Mouse (Mus musculus) cerebellum, adult 9-11 months (tissue): Measurements from ENCODE around the gene Epb41.

ENCODE experiments used
- DNase-seq: peaks from one replicate; pipeline ENCODE4 v3.0.0; 2022

Epb41 gene

DNA sequence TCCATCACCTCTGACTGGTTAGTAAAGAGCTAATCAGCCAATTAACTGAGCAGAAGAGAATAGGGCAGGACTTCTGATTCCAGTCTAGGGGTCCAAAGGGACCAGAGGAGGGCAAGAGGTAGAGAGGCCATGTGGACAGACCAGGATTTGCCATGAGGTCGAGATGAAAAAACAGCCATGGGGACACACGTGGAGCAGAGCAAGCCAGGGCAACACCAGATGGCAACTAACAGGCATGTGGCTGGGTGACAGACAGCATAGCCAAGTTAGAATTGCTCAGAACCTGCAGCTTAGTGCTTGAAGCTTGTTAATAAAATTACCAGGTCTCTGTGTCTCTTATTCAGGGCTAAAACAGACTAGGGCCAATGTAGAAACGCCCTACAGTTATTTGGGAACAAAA, 81.3 kb downstream of the Epb41 start:
- DNase-seq, result peak; percentile 80

DNA sequence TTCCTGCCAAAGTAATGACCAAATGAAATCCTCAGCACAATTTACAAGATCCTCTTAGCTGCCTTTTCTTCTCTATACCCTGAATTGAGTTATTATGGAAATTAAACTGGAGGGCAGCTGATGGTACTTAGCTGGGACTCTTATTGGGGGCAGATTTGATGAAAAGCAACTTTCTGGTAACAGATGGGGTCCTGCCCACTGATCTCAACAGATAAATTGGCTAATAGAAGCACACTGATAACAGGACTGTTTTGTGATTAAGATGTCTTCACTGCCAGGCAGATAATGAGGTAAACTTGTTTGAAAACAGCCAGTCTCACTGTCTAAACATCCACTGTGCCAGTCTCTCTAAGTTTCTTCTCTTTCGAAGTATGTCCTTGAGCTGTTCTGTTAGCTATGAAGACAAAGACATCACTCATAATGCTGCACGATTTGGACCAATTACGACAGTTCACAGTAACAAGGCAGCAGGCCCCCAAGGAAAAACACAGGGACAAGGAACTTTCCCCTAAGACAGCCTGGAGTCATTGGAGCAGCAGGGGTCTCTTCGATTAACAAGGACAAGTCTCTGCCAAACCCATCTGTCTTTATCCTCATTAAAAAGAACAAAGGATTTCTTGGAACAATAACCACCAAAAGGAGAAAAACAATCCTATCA, 92.1 kb downstream of the Epb41 start:
- no peak for DNase-seq

DNA sequence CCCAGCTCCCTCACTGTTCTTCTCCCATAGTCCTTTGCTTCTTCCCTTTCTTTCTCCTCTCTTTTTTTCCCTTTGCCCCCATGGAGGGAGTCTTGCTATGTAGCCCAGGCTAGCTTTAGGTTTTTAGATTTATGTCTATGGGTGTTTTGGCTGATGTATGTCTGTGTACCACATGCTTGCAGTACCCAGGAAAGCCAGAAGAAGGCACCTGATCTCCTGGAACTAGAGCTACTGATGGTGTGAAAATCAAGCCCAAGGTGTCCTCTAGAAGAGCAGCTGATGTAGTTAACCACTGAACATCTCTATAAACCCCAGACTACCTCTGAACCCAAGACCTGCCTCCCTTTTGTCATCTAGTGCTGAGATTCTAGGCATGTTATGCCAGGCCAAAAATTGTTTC, 93.4 kb downstream of the Epb41 start:
- no peak for DNase-seq

DNA sequence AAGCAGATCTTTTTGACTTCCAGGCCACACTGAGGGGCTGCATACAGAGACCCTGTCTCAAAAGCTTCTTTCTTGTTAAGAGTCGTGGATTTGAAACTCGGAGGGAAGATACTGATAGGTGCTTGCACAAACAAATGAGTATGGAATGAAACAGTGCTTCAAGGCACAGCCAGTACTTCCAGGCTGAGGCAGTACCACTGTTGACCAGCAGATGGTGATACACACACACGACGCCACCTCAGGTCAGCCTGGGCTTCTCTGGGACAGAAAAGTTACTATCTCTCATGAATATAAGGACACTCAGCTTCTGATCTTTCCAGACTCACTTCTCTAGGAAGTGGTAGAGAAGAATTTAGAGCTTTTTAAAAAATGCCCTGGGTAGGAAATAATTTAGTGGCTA, 97.9 kb downstream of the Epb41 start:
- peak; percentile 69 for DNase-seq

DNA sequence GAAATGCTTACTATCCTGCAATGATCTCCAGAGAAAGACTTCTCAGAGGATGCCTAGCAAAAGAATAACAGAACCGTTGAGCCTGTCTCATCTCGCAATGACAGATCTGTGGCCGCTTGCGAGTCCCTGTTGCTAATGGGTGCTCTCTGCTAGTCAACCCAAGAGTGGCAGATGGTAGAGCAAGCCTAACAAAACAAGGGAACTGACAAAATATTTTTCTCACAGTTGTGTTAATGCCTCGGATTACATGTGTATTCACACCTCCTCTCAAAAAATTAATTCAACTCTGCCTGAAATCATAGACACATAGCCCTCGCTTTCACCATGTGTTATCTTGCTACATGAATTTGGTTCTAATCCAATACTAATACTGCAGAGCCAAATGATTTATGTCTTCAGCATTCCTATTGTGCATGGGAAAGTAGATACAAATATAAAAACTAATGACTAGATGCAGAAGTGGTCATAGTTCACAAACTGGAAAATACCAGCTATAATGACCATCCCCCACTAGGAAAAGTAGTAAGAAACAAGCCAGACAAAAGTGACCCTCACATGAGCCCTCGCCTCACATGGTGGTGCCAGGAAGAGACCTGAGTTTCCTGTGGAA, 104.8 kb downstream of the Epb41 start:
- no peak for DNase-seq

DNA sequence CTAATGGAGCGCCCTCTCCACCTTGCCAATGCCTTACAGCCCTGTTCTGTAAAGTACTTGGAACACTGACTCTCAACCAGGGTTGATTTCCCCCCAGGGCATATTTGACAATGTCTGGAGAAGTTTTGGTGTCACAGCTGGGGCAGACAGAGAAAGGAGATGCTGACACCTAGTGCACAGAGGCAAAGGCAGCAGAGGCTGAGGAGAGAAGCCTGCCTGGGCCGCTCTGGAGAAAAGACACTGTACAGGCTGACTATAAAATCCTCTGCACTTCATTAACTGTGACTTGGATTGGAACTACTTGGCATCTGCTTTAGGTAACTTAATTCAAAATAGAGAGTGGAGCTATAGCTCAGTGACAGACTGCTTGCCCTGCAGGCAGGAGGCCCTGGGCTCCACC, 106.2 kb downstream of the Epb41 start:
- no peak for DNase-seq

DNA sequence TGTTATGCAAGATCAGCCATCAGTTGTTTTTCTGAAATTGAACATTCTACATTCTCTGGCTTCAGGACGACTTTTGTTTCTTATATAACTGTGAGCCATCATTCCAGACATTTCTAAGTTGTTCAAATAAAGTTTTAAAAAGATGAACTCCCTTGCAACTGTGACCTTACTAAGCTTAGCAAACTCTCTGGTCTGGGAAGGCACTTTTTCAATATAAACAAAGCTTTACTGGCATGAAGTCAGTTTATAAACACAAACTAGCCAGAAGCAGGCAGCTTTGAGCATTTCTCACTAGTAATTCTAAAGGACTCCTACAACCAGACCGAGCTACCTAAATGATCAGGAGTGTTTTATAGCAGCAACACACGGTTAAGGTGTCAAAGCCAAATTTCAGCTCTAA, 118.0 kb downstream of the Epb41 start:
- DNase-seq, result no peak

DNA sequence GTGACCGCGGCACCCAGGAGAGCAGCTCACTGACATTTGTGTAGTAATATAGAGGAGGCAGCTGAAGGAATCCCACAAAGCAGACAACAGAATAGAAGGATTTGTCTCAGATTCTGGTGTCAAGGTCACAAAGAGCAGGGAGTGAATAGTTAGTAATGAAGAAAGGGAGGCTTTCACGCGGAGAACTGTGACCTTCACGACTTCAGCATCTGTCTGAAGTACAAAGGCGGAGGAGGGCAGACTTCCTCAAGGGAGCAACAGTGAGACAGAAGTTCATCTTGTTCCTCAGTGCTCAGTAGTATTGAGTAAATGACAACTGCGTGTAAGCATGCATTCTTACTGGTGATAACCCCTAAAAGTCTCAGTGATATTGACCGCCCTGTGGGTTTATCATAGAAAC, 124.5 kb downstream of the Epb41 start:
- no peak for DNase-seq

DNA sequence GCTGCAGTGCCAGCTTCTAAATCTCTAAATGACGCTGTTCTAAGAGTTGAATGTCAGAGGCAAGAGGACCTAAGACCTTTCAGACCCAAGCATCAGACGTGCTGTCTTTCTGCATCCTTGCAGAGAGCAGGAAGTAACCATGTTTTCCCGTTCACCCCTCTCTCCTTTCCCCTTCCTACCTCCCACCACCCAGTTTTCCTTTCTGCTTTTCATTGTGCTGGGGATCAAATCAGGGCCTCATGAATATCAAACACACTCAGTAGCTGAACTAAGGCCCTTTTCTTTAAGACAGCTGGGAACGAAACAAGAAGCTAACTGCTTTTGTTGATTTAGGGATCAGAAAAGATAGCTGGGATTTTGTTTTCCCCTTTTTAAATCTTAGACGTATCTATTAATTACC, 125.2 kb downstream of the Epb41 start:
- DNase-seq, result no peak

DNA sequence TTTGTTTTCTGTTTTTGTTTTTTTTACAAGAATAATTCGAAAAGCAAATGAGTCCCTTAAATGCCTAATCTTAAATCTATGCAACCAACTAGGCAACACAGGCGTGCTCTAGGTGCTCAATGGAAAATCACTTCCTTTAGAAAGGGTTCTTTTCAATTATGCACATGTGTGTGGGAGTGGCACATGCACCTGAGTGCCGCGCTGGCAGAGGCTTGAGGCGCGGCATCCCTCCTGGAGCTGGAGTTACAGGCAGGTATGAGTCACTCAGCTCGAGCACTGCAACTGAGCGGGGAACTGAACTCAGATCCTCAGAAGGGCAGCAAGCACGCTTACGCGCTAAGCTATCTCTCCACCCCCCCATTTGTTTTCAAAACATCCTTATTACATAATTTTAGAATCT, 127.3 kb downstream of the Epb41 start:
- DNase-seq, result no peak

DNA sequence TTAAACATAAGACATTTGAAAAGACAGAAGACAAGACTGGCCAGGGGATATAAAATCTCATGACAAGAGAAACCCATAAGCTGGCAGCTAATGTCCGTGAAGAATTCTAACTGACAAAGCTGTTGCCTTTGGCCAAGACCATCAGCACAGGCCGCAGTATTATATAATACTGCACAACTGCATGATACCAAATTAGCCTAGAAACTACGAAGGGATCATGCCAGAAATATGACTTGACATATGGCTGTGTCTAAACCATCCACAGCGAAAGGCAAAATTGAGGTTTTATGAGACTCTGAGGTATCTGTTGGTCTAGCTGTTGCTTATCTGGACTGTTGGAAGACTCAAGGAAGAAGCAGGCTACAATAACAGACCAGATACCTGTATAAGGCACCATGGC, 134.3 kb downstream of the Epb41 start:
- peak; percentile 67 for DNase-seq

DNA sequence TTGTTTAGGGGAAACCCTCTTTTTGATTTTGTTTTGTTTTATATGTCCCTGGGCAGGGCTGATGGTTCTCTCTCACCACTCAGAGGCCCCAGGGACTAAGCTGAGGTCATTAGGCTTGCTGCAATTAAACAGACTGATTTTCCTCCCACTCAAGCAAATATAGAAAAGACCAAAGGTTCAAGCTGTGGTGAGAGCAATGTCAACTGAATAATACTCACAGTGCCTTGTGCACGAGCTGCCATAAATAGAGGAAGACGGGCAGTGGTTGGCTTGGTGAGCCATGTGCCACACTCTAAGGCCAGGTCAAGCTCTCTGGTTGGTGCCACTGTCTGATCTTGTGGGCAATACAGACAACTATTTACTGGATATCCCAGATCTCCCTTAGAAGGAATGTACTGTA, 135.7 kb downstream of the Epb41 start:
- no peak for DNase-seq

DNA sequence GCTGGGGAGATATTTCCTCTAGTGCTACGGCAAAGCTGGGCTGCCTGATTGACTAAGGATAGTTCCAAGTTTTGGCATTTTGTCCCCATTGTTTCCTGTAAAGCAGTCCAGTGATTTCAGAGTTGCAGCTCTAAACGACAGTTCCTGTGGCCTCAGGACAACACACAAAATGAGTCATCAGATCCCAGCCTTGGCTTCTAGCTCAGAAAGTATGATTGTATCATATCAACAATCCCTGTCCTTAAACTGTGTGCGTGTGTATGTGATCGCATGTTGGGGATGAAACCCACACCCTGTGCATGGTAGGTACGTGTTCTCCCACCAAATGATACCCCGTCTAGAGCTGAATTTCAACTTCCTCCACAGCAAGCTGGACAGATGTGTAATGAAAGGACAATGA, 146.0 kb downstream of the Epb41 start:
- no peak for DNase-seq

DNA sequence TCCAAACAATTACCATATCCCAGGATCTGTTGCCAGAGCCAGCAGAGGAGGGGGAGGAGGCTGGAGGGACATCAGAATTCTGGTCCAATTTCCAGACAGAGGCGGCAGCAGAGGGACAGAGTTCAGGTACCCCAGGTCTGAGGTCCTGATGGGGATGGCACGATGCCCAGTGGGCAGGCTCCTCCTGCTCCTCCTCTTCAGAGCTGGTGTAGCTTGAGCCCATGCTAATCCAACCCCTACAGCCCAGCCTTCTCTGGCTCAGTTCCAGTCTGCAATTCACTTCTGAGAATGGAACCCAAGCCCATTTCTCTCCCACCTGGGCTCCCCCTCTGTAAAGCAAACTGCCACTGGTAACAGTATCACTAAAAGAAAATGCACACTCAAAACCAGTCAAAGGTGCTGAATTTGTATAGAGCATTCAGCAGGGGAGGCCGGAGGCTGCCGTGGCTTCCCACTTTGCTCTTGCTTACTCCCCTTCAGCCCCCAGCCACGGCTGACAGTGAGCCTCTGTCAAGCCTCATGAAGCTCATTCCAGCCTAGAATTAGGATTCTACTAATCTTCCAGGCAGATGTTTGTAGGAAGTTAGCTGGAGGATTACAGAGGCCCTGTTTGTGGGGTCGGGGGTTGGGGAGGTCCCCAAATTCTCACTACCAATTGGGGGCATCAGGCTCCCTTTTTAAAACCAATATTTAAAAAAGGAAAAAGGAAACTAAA, 150.9 kb downstream of the Epb41 start:
- no peak for DNase-seq

DNA sequence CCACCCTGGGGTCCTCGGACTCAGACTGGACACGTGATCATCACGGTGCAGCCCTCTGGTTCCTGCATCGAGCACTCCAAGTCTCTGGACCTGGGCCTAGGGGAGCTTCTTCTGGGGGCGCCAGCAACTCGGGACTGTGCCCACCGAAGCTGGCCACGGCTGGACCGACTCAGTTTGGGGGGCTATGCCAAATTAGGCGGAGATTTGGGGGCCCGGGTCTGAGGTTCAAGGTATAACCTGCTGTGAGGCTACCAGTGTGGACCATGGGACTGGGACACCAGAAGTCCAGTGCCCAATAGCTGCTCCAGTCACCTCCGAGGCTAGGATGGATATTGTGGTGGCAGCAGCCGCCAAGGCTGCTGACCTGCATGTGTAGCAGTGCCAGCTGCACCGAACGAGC, 152.7 kb downstream of the Epb41 start:
- no peak for DNase-seq

DNA sequence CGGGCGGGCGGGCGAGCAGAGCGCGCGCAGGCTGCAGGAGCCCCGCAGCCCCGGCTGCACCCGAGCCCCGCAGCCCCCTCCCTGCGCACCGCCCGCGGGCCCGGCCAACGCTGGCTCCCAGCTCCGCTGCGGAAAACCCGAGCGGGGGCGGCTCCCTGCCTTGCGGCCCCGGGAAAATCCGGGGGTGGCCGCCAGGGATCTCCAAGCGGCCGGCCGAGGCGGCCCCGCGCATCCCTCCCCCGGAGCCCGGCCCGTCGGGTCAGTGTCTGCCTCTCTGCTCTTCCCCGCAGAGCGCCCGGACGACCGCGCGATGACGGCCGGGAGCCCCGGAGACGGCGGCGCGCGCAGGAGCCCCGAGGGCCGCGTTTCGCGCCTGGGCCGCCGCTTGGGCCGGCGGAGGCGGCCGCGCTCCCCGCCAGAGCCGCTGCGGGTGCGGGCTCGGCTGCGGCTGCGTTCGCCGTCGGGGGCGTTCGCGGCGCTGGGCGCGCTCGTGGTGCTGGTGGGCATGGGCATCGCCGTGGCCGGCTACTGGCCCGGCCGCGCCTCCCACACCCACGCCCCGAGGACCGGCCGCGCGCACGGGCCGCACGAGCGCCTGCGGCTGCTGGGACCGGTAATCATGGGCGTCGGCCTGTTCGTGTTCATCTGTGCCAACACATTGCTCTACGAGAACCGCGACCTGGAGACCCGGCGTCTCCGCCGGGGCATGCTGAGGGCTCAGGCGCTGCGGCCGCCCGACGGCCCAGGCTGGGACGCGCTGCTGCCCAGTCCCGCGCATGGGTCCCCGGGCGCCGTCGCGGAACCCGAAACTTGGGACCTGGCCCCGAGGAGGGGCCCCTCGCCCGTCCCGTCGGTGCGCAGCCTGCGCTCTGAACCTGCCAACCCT, 153.4 kb downstream of the Epb41 start, which contains the start of gene Tmem200b:
Gene Tmem200b, plus strand, starts transcription at position 311 of the 886 bp plus-strand sequence.
- no peak for DNase-seq

DNA sequence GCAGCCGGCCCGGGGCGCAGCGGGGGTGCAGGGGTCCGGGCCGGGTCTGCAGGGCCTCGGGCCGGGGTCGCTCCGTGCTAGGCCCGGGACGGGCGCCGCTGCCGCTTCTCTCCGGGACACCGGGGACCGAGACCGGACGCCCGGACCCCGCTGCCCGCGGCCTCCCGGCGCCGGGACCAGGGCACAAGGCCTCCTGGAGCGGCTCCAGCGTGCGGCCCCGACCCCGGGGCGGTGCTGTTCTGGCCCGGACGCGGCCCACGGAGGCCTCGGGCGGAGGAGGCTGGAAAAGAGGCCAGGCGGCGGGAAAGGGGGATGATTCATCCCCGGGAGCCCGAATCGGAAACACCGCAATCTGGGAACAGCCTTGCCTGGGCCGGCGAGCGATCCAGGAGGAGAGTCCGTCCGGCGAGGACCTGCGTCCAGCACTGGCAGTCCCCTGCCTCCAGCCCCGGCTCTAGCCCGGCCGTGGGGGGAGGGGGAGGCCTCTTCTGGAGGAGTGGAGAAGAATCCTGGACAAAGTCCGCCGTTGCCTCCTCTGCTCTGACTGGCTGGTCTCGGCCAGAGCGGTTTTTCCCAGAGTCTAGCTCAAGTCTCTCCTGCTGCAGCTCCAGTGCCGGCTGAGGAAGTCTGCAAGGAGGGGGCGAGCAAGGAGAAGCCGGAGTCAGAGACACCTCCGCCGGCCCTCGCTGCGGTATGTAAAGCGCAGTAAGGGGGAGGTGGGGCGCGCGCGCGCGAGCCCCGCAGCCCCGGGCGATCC, 154.3 kb downstream of the Epb41 start:
- DNase-seq, result no peak

DNA sequence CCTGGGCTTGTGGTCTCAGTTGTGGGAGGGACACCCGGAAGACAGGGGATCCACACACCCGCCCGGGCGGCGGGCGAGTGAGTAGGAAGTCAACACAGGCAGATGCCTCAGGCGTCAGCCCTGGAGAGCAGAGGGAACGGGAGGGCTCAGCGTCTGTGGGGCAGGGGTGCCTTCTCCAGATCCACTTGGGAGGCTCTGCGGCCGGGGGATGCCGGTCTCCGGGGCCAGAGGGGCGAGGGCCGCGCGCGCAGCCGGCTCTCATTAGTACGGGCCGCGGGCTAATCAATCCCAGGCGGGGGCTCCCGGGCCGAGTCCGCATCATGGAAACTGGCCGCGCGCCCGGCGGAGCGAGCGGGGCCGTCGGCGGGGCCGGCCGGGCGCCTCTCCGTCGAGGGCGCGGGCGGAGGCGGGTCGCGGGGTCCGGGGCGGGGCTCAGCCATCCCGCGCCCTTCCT, 155.0 kb downstream of the Epb41 start:
- no peak for DNase-seq

DNA sequence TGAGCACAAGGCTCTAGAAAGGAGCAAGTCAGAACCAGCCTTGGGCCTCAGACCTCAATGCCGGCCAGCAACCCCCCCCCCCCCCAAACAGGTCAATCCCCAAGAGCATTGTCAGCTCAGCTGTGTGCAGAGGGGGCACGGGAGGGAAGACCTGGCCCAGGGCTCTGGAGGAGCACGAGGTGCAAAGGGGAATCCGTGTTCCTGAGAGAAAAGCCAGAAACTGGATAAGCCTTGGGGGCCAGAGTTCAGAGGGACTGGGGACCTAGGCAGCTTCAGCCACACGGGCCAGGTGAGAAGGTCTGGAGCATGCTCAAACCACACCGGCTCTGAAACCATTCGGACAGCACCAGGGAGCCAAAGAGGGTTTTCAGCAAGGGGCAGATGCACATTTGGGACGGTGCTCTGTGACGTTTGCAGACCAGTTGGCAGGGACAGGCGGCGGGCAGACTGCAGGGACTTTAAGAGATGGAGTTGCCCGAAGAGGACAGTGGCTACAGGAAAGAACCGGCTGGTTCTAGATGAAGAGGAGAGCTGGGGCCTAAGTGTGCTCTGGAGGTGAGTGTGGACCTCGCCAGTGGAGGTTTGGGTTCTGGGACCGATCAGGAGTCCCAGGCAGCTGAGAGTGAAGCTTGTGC, 155.5 kb downstream of the Epb41 start:
- no peak for DNase-seq

DNA sequence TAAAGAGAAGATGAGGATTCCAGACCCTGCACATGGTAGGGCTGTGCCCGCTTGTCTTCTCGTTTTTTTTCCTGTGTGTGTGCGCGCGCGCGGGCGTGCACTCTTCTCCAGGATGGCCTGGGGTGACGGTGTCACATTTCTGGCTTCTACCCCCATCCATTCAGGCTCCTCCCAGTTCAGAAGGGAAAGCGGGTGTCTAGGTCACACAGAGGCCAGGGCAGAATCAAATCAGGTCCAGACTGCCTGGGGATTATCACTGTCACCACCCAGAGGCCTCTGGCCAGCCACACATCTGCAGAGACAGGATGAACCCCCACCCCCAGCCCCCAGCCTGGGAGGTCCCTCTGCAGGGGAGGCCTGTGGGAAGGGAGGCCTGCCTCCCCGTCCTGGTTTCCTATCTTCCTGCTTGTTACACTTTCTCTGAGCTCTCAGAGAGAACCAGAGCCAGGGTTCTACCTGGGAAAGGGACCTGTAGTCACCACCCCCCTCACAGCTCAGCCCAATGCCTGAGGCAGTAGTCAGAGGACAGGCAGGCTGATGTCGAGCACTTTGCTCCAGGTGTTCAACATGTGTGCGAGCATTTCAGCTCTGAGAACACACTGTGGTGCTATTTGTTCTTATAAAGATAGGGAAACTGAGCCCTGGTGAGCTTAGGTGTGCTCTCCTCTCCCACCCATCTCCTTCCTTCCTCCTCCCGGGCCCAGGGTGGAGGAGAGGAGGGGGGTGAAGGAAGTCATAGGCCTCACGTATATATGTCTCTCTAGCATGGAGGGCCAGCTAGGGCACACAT, 156.2 kb downstream of the Epb41 start:
- no peak for DNase-seq

DNA sequence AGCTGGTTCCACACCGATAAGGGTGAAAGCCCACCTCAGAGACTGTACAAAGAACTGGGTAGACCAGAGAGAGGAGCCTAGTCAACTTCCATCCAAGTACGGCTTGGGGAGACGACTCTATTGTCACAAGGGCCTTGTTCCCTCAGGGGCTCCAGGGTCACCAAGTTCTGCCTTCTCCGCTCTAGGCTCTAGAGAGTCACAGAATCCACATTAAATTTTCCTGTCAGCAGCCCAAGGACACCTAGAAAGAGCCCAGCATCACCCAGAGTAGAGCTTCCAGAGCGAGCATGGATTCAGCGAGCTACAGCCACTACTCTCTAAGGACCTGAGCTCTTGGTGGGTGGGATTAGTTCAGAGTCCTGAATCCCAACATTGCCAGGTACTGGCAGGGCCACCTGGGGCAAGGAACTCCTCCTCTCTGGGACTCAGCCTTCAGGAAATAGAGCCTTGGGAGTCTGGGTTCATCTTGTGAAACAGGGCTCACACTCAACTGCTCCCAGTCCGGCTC, 157.0 kb downstream of the Epb41 start:
- DNase-seq, result no peak
